Mouse (Mus musculus): ENCODE results near the gene Ccl25. TPM values are rescaled to one million over a fixed set of nuclear protein-coding genes. Genes with fewer than 3 reads are reported as not detected.

Ccl25 gene
- total and polyA plus RNA-seq, 3 experiments, result 2.5 to 5.1 (median 2.9) TPM

- no peak overlapping the region for H3K4me3 ChIP-seq
- TF ChIP-seq CTCF (IDR thresholded peaks at IDR 0.05), result no peak
- TF ChIP-seq EP300 (IDR thresholded peaks at IDR 0.05; ENCODE audit: insufficient read depth, low read depth, low read length), result no peak
- no peak for TF ChIP-seq POLR2A (IDR thresholded peaks at IDR 0.05; ENCODE audit: insufficient read depth, low read depth, low read length)
- no peak overlapping the region for H3K27ac ChIP-seq
- no peak for DNase-seq
- no peaks in the 10 kb centered on the region; the same call in 1 of the 2 replicates for H3K4me1 ChIP-seq (ENCODE audit: control insufficient read depth, insufficient read depth, low read length)
- no peaks in the 10 kb centered on the region for H3K79me2 ChIP-seq (replicated peaks; ENCODE audit: control insufficient read depth, insufficient read depth, low read length)
- H3K27me3 ChIP-seq (ENCODE audit: control insufficient read depth, insufficient read depth, low read length), result no peaks in the 10 kb centered on the region
- H3K9ac ChIP-seq (ENCODE audit: low read depth, low read length), result no peak overlapping the region
- no peaks in the 10 kb centered on the region for H3K36me3 ChIP-seq (ENCODE audit: control insufficient read depth, insufficient read depth, low read length)
- intact Hi-C loops (cut with DNase I), result loop anchor here (5.0 kb wide), 1 partner anchor 226 kb away; no protein-coding TSS in a partner anchor
- 88% methylated on average over 4 of the region's 4 CpGs for WGBS
These were observed 43.5 kb downstream of the Ccl25 start for GRCm38 (mm10) chr8:4368470-4368869.

GRCm38 (mm10) chr8:4370078-4370477, 45.1 kb downstream of the Ccl25 start:
- 0 out of 2 replicates have a peak, but pooled peaks have one; percentile 15 for TF ChIP-seq EP300 (IDR thresholded peaks at IDR 0.05; ENCODE audit: insufficient read depth, low read depth, low read length)
- no peak for TF ChIP-seq POLR2A (IDR thresholded peaks at IDR 0.05; ENCODE audit: insufficient read depth, low read depth, low read length)
- TF ChIP-seq CTCF (IDR thresholded peaks at IDR 0.05), result peak; percentile 79
- Histone ChIP-seq H3K4me3 (no peak overlapping the region), H3K79me2 (replicated peaks; ENCODE audit: control insufficient read depth, insufficient read depth, low read length) (no peaks in the 10 kb centered on the region), H3K4me1 (ENCODE audit: control insufficient read depth, insufficient read depth, low read length) (no peaks in the 10 kb centered on the region; the same call in 1 of the 2 replicates), H3K9ac (ENCODE audit: low read depth, low read length) (no peak overlapping the region), H3K27me3 (ENCODE audit: control insufficient read depth, insufficient read depth, low read length) (no peaks in the 10 kb centered on the region), H3K36me3 (ENCODE audit: control insufficient read depth, insufficient read depth, low read length) (no peaks in the 10 kb centered on the region), H3K27ac (peak overlapping the region; percentile 66)
- DNase-seq, result peak; percentile 46 to 52
- 30% methylated on average over 2 of the region's 2 CpGs for WGBS
- intact Hi-C loops (cut with DNase I), result loop anchor here (5.0 kb wide), 3 partner anchors 118 to 178 kb away; partner anchors contain the start of gene Snapc2

- Histone ChIP-seq H3K79me2 (replicated peaks; ENCODE audit: control insufficient read depth, insufficient read depth, low read length) (no peaks in the 10 kb centered on the region), H3K4me1 (ENCODE audit: control insufficient read depth, insufficient read depth, low read length) (no peaks in the 10 kb centered on the region; the same call in 1 of the 2 replicates), H3K27ac (no peak overlapping the region), H3K4me3 (no peak overlapping the region), H3K36me3 (ENCODE audit: control insufficient read depth, insufficient read depth, low read length) (no peaks in the 10 kb centered on the region), H3K27me3 (ENCODE audit: control insufficient read depth, insufficient read depth, low read length) (no peaks in the 10 kb centered on the region), H3K9ac (ENCODE audit: low read depth, low read length) (no peak overlapping the region)
- 65% methylated on average over 2 of the region's 2 CpGs for WGBS
- TF ChIP-seq EP300 (IDR thresholded peaks at IDR 0.05; ENCODE audit: insufficient read depth, low read depth, low read length) (no peak), CTCF (IDR thresholded peaks at IDR 0.05) (peak; percentile 64), POLR2A (IDR thresholded peaks at IDR 0.05; ENCODE audit: insufficient read depth, low read depth, low read length) (no peak)
- no peak for DNase-seq
- intact Hi-C loops (cut with DNase I), result loop anchor here (5.0 kb wide), 3 partner anchors 120 to 180 kb away; partner anchors contain the start of gene Snapc2
These were observed 47.6 kb downstream of the Ccl25 start for GRCm38 (mm10) chr8:4372657-4373056.

- Histone ChIP-seq H3K4me1 (ENCODE audit: control insufficient read depth, insufficient read depth, low read length) (no peaks in the 10 kb centered on the region), H3K27me3 (ENCODE audit: control insufficient read depth, insufficient read depth, low read length) (no peaks in the 10 kb centered on the region), H3K4me3 (no peak overlapping the region), H3K79me2 (replicated peaks; ENCODE audit: control insufficient read depth, insufficient read depth, low read length) (no peaks in the 10 kb centered on the region), H3K36me3 (ENCODE audit: control insufficient read depth, insufficient read depth, low read length) (no peaks in the 10 kb centered on the region), H3K9ac (ENCODE audit: low read depth, low read length) (no peak overlapping the region), H3K27ac (no peak overlapping the region)
- 79% methylated on average over 2 of the region's 2 CpGs for WGBS
- DNase-seq, result no peak
- TF ChIP-seq EP300 (IDR thresholded peaks at IDR 0.05; ENCODE audit: insufficient read depth, low read depth, low read length) (no peak), POLR2A (IDR thresholded peaks at IDR 0.05; ENCODE audit: insufficient read depth, low read depth, low read length) (no peak), CTCF (IDR thresholded peaks at IDR 0.05) (no peak)
- intact Hi-C loops (cut with DNase I), result no loop called here
These were observed 76.4 kb downstream of the Ccl25 start for GRCm38 (mm10) chr8:4401442-4401841.

GRCm38 (mm10) chr8:4403960-4404879, 79.2 kb downstream of the Ccl25 start:
- 15% methylated on average over 19 of the region's 19 CpGs for WGBS
- Histone ChIP-seq H3K27ac (peak overlapping the region; percentile 47), H3K4me1 (ENCODE audit: control insufficient read depth, insufficient read depth, low read length) (no peaks in the 10 kb centered on the region), H3K79me2 (replicated peaks; ENCODE audit: control insufficient read depth, insufficient read depth, low read length) (no peaks in the 10 kb centered on the region), H3K4me3 (peak overlapping the region; percentile 55), H3K9ac (ENCODE audit: low read depth, low read length) (no peak overlapping the region; the same call in 1 of the 2 replicates), H3K27me3 (ENCODE audit: control insufficient read depth, insufficient read depth, low read length) (no peaks in the 10 kb centered on the region), H3K36me3 (ENCODE audit: control insufficient read depth, insufficient read depth, low read length) (no peaks in the 10 kb centered on the region)
- intact Hi-C loops (cut with DNase I), result no loop called here
- no peak for TF ChIP-seq POLR2A (IDR thresholded peaks at IDR 0.05; ENCODE audit: insufficient read depth, low read depth, low read length)
- no peak for TF ChIP-seq EP300 (IDR thresholded peaks at IDR 0.05; ENCODE audit: insufficient read depth, low read depth, low read length)
- no peak for TF ChIP-seq CTCF (IDR thresholded peaks at IDR 0.05)
- peak; percentile 36 for DNase-seq

GRCm38 (mm10) chr8:4404880-4405261, 79.9 kb downstream of the Ccl25 start:
- WGBS, result 10% methylated on average over 16 of the region's 16 CpGs
- Histone ChIP-seq H3K9ac (ENCODE audit: low read depth, low read length) (peak overlapping the region; percentile 24), H3K36me3 (ENCODE audit: control insufficient read depth, insufficient read depth, low read length) (no peaks in the 10 kb centered on the region), H3K4me3 (peak overlapping the region; percentile 55), H3K79me2 (replicated peaks; ENCODE audit: control insufficient read depth, insufficient read depth, low read length) (no peaks in the 10 kb centered on the region), H3K27me3 (ENCODE audit: control insufficient read depth, insufficient read depth, low read length) (no peaks in the 10 kb centered on the region), H3K27ac (peak overlapping the region; percentile 47), H3K4me1 (ENCODE audit: control insufficient read depth, insufficient read depth, low read length) (no peaks in the 10 kb centered on the region)
- no peak for TF ChIP-seq POLR2A (IDR thresholded peaks at IDR 0.05; ENCODE audit: insufficient read depth, low read depth, low read length)
- DNase-seq, result peak; percentile 48 to 49
- intact Hi-C loops (cut with DNase I), result no loop called here
